Mouse (Mus musculus) hindbrain, embryonic 16.5 days (tissue): Measurements from ENCODE around the gene Tmem267. TPM values are rescaled to one million over a fixed set of nuclear protein-coding genes. Genes with fewer than 3 reads are reported as not detected.

ENCODE experiments used
- ATAC-seq: fragments of 200-750 bp; cut with Nextera tagmentation; 2 replicates; pipeline ENCODE4 v1.8.0; 2017; ENCODE audit warnings: moderate TSS enrichment, moderate library complexity
- H3K27ac ChIP-seq: fragments of 300-500 bp; sonication (generic); 2 replicates; pipeline ENCODE4 v1.5.1; 2014; ENCODE audit warnings: low read depth, mild to moderate bottlenecking, control low read depth, low read length, moderate library complexity
- H3K27me3 ChIP-seq: fragments of 300-500 bp; sonication (generic); replicated peaks from 2 replicates; pipeline ENCODE4 v1.6.1; 2014; ENCODE audit warnings: low read length; ENCODE audit not compliant: control insufficient read depth, insufficient read depth
- H3K36me3 ChIP-seq: fragments of 300-500 bp; sonication (generic); 2 replicates; pipeline ENCODE4 v1.6.1; 2014; ENCODE audit warnings: mild to moderate bottlenecking, low read length, moderate library complexity, mixed read lengths; ENCODE audit not compliant: control insufficient read depth, insufficient read depth
- H3K4me1 ChIP-seq: fragments of 300-500 bp; sonication (generic); 2 replicates; pipeline ENCODE4 v1.6.1; 2014; ENCODE audit warnings: low read depth, low read length; ENCODE audit not compliant: control insufficient read depth, insufficient read depth
- H3K4me2 ChIP-seq: fragments of 300-500 bp; sonication (generic); 2 replicates; pipeline ENCODE4 v1.6.1; 2014; ENCODE audit warnings: mild to moderate bottlenecking, low read length, control low read depth, moderate library complexity
- H3K4me3 ChIP-seq: fragments of 300-500 bp; sonication (generic); 2 replicates; pipeline ENCODE4 v1.5.1; 2014; ENCODE audit warnings: mild to moderate bottlenecking, low read length, control low read depth, moderate library complexity
- H3K9ac ChIP-seq: fragments of 300-500 bp; sonication (generic); 2 replicates; pipeline ENCODE4 v1.6.1; 2014; ENCODE audit warnings: low read depth, mild to moderate bottlenecking, control low read depth, low read length, moderate library complexity
- H3K9me3 ChIP-seq: fragments of 300-500 bp; sonication (generic); 2 replicates; pipeline ENCODE4 v1.6.1; 2014; ENCODE audit warnings: mild to moderate bottlenecking, low read length, moderate library complexity; ENCODE audit not compliant: control insufficient read depth
- WGBS: fragments of 180-500 bp; shearing (Covaris S2); extraction: QIAGEN DNeasy Blood & Tissue Kit; methylation state at CpG from one replicate; pipeline ENCODE4 v1.1.7; 2014; 5-methylcytosine and 5-hydroxymethylcytosine counted together
- polyA plus RNA-seq: library from polyadenylated mRNA; unstranded; fragments of >200 nt; fragmentation: Nextera tagmentation; extraction: Ambion mirVana; gene quantifications from 2 replicates; pipeline ENCODE4 v1.2.1, GENCODE M21; 2015

Gene Tmem267
- 3.1 and 4.0 TPM in 2 replicates for polyA plus RNA-seq

GRCm38 (mm10) chr13:119487880-119488580 is at the start of gene Tmem267, which contains the start of gene 3110070M22Rik:
Tmem267 (plus strand) TSS chr13:119488039.
3110070M22Rik (minus strand) TSS chr13:119488383.
- H3K4me1 ChIP-seq: no peaks in the 10 kb centered on the region
- no peaks in the 10 kb centered on the region for H3K27me3 ChIP-seq
- H3K36me3 ChIP-seq: peaks cover 9% of the 10 kb centered on the region; the same call in 1 of the 2 replicates
- H3K9ac ChIP-seq: peak within 1 kb of the TSS; percentile 25
- no peak for ATAC-seq
- H3K27ac ChIP-seq: peak within 1 kb of the TSS; percentile 29; the same call in 1 of the 2 replicates
- WGBS: 89% methylated on average over 86 of the region's 87 CpGs
- peak within 1 kb of the TSS; percentile 27 for H3K4me2 ChIP-seq
- peaks cover 13% of the 10 kb centered on the region for H3K9me3 ChIP-seq
- no peak within 1 kb of the TSS for H3K4me3 ChIP-seq

- Histone ChIP-seq H3K4me1 (no peaks in the 10 kb centered on the region), H3K4me2 (no peak overlapping the region), H3K4me3 (no peak overlapping the region), H3K27ac (no peak overlapping the region), H3K36me3 (peaks cover 35% of the 10 kb centered on the region), H3K27me3 (no peaks in the 10 kb centered on the region), H3K9ac (no peak overlapping the region), H3K9me3 (no peaks in the 10 kb centered on the region)
- no peak for ATAC-seq
- WGBS: 84% methylated on average over 1 of the region's 1 CpGs
These were observed 45.6 kb upstream of the Tmem267 start for GRCm38 (mm10) chr13:119442244-119442643.

- H3K9me3 ChIP-seq: no peaks in the 10 kb centered on the region
- no peak overlapping the region for H3K4me2 ChIP-seq
- H3K4me1 ChIP-seq: no peaks in the 10 kb centered on the region
- no peak overlapping the region for H3K27ac ChIP-seq
- no peak overlapping the region for H3K9ac ChIP-seq
- 94% methylated on average over 4 of the region's 4 CpGs for WGBS
- ATAC-seq: no peak
- H3K36me3 ChIP-seq: peaks cover 21% of the 10 kb centered on the region
- no peaks in the 10 kb centered on the region for H3K27me3 ChIP-seq
- no peak overlapping the region for H3K4me3 ChIP-seq
These were observed 34.3 kb upstream of the Tmem267 start for GRCm38 (mm10) chr13:119453563-119453962.

DNA sequence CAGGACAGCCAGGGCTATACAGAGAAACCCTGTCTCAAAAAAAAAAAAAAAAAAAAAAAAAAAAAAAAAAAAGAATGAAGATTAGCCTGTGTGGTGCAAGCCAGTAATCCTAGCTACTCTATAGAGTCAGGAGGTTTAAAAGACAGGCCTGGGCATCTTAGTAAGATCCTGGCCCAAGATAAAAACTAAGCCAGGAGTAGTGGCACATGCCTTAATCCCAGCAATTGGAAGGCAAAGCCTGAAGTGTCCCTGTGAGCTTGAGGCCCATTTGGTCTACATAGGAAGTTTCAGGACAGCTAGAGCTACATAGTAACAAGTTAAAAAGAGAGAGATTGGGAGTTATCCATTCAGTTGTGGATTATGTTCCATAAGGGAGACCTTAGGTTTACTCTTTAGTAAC is 32.8 kb upstream of the Tmem267 start:
- no peaks in the 10 kb centered on the region for H3K9me3 ChIP-seq
- no peak overlapping the region for H3K27ac ChIP-seq
- no peak overlapping the region for H3K4me2 ChIP-seq
- H3K4me1 ChIP-seq: no peaks in the 10 kb centered on the region
- H3K9ac ChIP-seq: no peak overlapping the region
- ATAC-seq: no peak
- peaks cover 21% of the 10 kb centered on the region for H3K36me3 ChIP-seq
- H3K27me3 ChIP-seq: no peaks in the 10 kb centered on the region
- H3K4me3 ChIP-seq: no peak overlapping the region

- Histone ChIP-seq H3K9ac (no peak overlapping the region), H3K27me3 (no peaks in the 10 kb centered on the region), H3K4me3 (no peak overlapping the region), H3K9me3 (no peaks in the 10 kb centered on the region), H3K4me2 (no peak overlapping the region), H3K36me3 (peaks cover 10% of the 10 kb centered on the region), H3K27ac (no peak overlapping the region), H3K4me1 (no peaks in the 10 kb centered on the region)
- 94% methylated on average over 7 of the region's 7 CpGs for WGBS
- no peak for ATAC-seq
These were observed 31.5 kb upstream of the Tmem267 start for GRCm38 (mm10) chr13:119456342-119456741.

- Histone ChIP-seq H3K9me3 (no peaks in the 10 kb centered on the region), H3K36me3 (peaks cover 3% of the 10 kb centered on the region; the same call in 1 of the 2 replicates), H3K27me3 (no peaks in the 10 kb centered on the region), H3K9ac (peak overlapping the region; percentile 72), H3K4me1 (peaks cover 18% of the 10 kb centered on the region), H3K4me2 (peak overlapping the region; percentile 62), H3K27ac (peak overlapping the region; percentile 85), H3K4me3 (peak overlapping the region; percentile 68)
- 13% methylated on average over 10 of the region's 10 CpGs for WGBS
- ATAC-seq: peak; percentile 79
These were observed 25.8 kb upstream of the Tmem267 start for GRCm38 (mm10) chr13:119461900-119462595.

- H3K4me2 ChIP-seq: peak within 1 kb of the TSS; percentile 69
- peak; percentile 98 for ATAC-seq
- 6% methylated on average over 57 of the region's 57 CpGs for WGBS
These were observed 25.0 kb upstream of the Tmem267 start, which contains the start of gene 4833420G17Rik for GRCm38 (mm10) chr13:119462596-119463560. 4833420G17Rik (plus strand) TSS chr13:119462768.

GRCm38 (mm10) chr13:119476631-119477030 is 11.2 kb upstream of the Tmem267 start:
- H3K9me3 ChIP-seq: no peaks in the 10 kb centered on the region
- no peak overlapping the region for H3K4me3 ChIP-seq
- no peak overlapping the region for H3K9ac ChIP-seq
- no peak overlapping the region for H3K27ac ChIP-seq
- no peak for ATAC-seq
- H3K4me1 ChIP-seq: no peaks in the 10 kb centered on the region
- no peaks in the 10 kb centered on the region for H3K27me3 ChIP-seq
- 88% methylated on average over 9 of the region's 9 CpGs for WGBS
- peaks cover 41% of the 10 kb centered on the region for H3K36me3 ChIP-seq
- no peak overlapping the region for H3K4me2 ChIP-seq

More at GRCm38 (mm10) chr13:119462596-119463560, 25.0 kb upstream of the Tmem267 start, which contains the start of gene 4833420G17Rik:
- Histone ChIP-seq H3K27ac (peak within 1 kb of the TSS; percentile 85), H3K4me3 (peak within 1 kb of the TSS; percentile 68), H3K27me3 (no peaks in the 10 kb centered on the region), H3K9ac (peak within 1 kb of the TSS; percentile 72), H3K9me3 (no peaks in the 10 kb centered on the region), H3K36me3 (peaks cover 5% of the 10 kb centered on the region; the same call in 1 of the 2 replicates), H3K4me1 (peaks cover 18% of the 10 kb centered on the region)
